Mouse (Mus musculus): ENCODE data around the gene Adamts16. TPM values are rescaled to one million over a fixed set of nuclear protein-coding genes. Genes with fewer than 3 reads are reported as not detected.

Gene Adamts16
- polyA plus RNA-seq, 1 experiment from 2014 or later: 2.3 TPM

- Histone ChIP-seq H3K9me3 (no peaks in the 10 kb centered on the region), H3K9ac (no peak overlapping the region), H3K27ac (no peak overlapping the region), H3K36me3 (no peaks in the 10 kb centered on the region), H3K4me2 (no peak overlapping the region), H3K27me3 (no peaks in the 10 kb centered on the region), H3K4me1 (replicated peaks) (no peaks in the 10 kb centered on the region; the same call in 1 of the 2 replicates), H3K4me3 (no peak overlapping the region)
- ATAC-seq (ENCODE audit: low FRiP score): no peak
- WGBS: 88% methylated on average over 11 of the region's 11 CpGs
Measured at GRCm38 (mm10) chr13:70866971-70867625, 25.5 kb upstream of the Adamts16 start.

- no peaks in the 10 kb centered on the region for H3K9me3 ChIP-seq
- ATAC-seq (ENCODE audit: low FRiP score): no peak
- H3K27me3 ChIP-seq: no peaks in the 10 kb centered on the region
- no peak overlapping the region for H3K4me2 ChIP-seq
- 79% methylated on average over 5 of the region's 5 CpGs for WGBS
- H3K4me1 ChIP-seq (replicated peaks): no peaks in the 10 kb centered on the region
- no peak overlapping the region for H3K27ac ChIP-seq
- no peak overlapping the region for H3K9ac ChIP-seq
- H3K36me3 ChIP-seq: no peaks in the 10 kb centered on the region
- H3K4me3 ChIP-seq: no peak overlapping the region
Measured at GRCm38 (mm10) chr13:70865867-70866266, 24.3 kb upstream of the Adamts16 start.

GRCm38 (mm10) chr13:70862162-70862908 is 20.7 kb upstream of the Adamts16 start:
- Histone ChIP-seq H3K36me3 (no peaks in the 10 kb centered on the region), H3K9me3 (no peaks in the 10 kb centered on the region), H3K4me3 (no peak overlapping the region), H3K27ac (no peak overlapping the region), H3K4me2 (no peak overlapping the region), H3K9ac (no peak overlapping the region), H3K27me3 (no peaks in the 10 kb centered on the region), H3K4me1 (replicated peaks) (no peaks in the 10 kb centered on the region)
- 48% methylated on average over 8 of the region's 8 CpGs for whole genome bisulfite sequencing
- no peak for ATAC-seq (ENCODE audit: low FRiP score)

DNA sequence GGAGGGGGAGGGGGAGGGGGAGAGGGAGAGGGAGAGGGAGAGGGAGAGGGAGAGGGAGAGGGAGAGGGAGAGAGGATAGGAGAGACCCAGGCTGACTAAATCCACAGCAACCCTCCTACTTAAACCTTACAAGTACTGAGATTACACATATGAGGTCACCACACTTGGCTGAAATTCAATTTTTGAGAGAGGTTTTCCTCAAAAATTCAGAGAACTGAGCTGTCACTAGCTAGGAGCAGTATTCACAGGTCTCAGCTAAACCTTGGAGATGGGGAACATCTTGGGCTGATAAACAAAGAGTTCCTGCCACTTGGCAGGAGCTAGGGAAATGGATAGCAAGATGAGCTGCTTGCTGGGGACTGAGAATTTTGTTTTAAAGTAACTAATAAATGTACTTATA is 12.0 kb upstream of the Adamts16 start:
- no peak overlapping the region for H3K9ac ChIP-seq
- no peaks in the 10 kb centered on the region for H3K9me3 ChIP-seq
- no peak overlapping the region for H3K4me2 ChIP-seq
- no peaks in the 10 kb centered on the region for H3K4me1 ChIP-seq (replicated peaks)
- no peaks in the 10 kb centered on the region for H3K27me3 ChIP-seq
- H3K27ac ChIP-seq: no peak overlapping the region
- ATAC-seq (ENCODE audit: low FRiP score): no peak
- no peaks in the 10 kb centered on the region for H3K36me3 ChIP-seq
- no peak overlapping the region for H3K4me3 ChIP-seq

GRCm38 (mm10) chr13:70846933-70847332 is 5.3 kb upstream of the Adamts16 start:
- H3K36me3 ChIP-seq: no peaks in the 10 kb centered on the region
- H3K27me3 ChIP-seq: peaks cover 14% of the 10 kb centered on the region
- H3K4me1 ChIP-seq (replicated peaks): peaks cover 5% of the 10 kb centered on the region
- no peak for ATAC-seq (ENCODE audit: low FRiP score)
- H3K9ac ChIP-seq: no peak overlapping the region
- WGBS: 66% methylated on average over 2 of the region's 2 CpGs
- H3K4me2 ChIP-seq: no peak overlapping the region
- H3K9me3 ChIP-seq: no peaks in the 10 kb centered on the region
- H3K27ac ChIP-seq: no peak overlapping the region
- no peak overlapping the region for H3K4me3 ChIP-seq

GRCm38 (mm10) chr13:70845526-70845925 is 3.9 kb upstream of the Adamts16 start:
- ATAC-seq (ENCODE audit: low FRiP score): no peak

GRCm38 (mm10) chr13:70842126-70842525 is 515 bp upstream of the Adamts16 start:
- Histone ChIP-seq H3K4me1 (replicated peaks) (peaks cover 21% of the 10 kb centered on the region), H3K9ac (0 out of 2 replicates have a peak overlapping the region, but pooled peaks have one; percentile 76), H3K27me3 (peaks cover 29% of the 10 kb centered on the region), H3K9me3 (no peaks in the 10 kb centered on the region), H3K27ac (no peak overlapping the region), H3K4me3 (0 out of 2 replicates have a peak overlapping the region, but pooled peaks have one; percentile 50), H3K4me2 (peak overlapping the region; percentile 82), H3K36me3 (no peaks in the 10 kb centered on the region)
- 21% methylated on average over 4 of the region's 4 CpGs for WGBS
- ATAC-seq (ENCODE audit: low FRiP score): peak; percentile 34; the same call in 1 of the 2 replicates

More at GRCm38 (mm10) chr13:70845526-70845925, 3.9 kb upstream of the Adamts16 start:
- Histone ChIP-seq H3K27ac (no peak overlapping the region), H3K4me1 (replicated peaks) (peaks cover 19% of the 10 kb centered on the region), H3K36me3 (no peaks in the 10 kb centered on the region), H3K9me3 (no peaks in the 10 kb centered on the region), H3K4me3 (no peak overlapping the region), H3K9ac (no peak overlapping the region), H3K27me3 (peaks cover 28% of the 10 kb centered on the region), H3K4me2 (no peak overlapping the region)
- WGBS: 80% methylated on average over 7 of the region's 7 CpGs

- Histone ChIP-seq H3K4me1 (replicated peaks) (peaks cover 21% of the 10 kb centered on the region), H3K27ac (no peak overlapping the region), H3K9ac (peak overlapping the region; percentile 76; the same call in 1 of the 2 replicates), H3K9me3 (no peaks in the 10 kb centered on the region), H3K4me2 (peak overlapping the region; percentile 82), H3K27me3 (peaks cover 27% of the 10 kb centered on the region), H3K36me3 (no peaks in the 10 kb centered on the region), H3K4me3 (peak overlapping the region; percentile 50; the same call in 1 of the 2 replicates)
- WGBS: 11% methylated on average over 6 of the region's 6 CpGs
- peak; percentile 78 for ATAC-seq (ENCODE audit: low FRiP score)
Measured at GRCm38 (mm10) chr13:70840161-70840560, 1.4 kb downstream of the Adamts16 start.

DNA sequence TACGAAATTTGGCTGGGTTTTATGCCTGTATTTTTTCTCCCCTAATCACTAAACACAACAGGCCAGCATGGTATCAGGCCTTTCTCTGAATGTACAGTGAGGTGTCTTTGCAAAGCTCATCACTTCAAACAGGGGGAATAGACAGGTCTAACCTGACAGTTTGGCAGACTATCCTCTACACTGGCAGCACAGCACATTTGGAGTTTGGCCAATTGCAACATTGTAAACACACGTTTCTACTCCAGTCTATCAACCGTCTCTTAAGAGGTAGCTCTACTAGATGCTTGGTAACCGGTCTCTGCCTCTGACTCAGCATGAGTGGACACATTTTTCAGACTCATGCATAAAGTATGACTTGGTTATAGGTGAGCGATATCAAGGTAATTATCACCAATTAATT is 4.0 kb downstream of the Adamts16 start:
- WGBS: 85% methylated on average over 5 of the region's 5 CpGs
- H3K4me2 ChIP-seq: no peak overlapping the region
- H3K36me3 ChIP-seq: no peaks in the 10 kb centered on the region
- peaks cover 22% of the 10 kb centered on the region for H3K27me3 ChIP-seq
- no peak overlapping the region for H3K27ac ChIP-seq
- no peak for ATAC-seq (ENCODE audit: low FRiP score)
- no peak overlapping the region for H3K9ac ChIP-seq
- H3K9me3 ChIP-seq: no peaks in the 10 kb centered on the region
- H3K4me1 ChIP-seq (replicated peaks): peaks cover 21% of the 10 kb centered on the region
- H3K4me3 ChIP-seq: no peak overlapping the region

DNA sequence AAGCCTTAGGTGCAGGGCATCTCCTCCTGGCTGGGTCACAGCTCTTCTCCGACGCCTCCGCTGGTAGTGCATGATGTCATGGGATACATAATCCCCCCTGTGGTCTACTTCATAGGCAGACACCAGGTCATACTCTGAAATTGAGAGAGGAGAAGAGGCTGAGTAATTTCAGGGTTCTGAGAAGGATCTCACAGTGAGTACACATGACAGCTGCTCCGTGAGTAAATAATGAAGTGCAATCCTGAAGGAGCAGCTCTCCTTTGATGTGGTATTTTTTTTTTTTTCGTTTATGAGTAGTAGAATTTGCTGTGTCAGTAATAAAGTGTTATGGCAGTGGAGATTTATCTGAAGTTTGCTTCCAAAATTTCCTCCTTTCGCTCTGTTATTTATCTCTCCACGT is 5.4 kb downstream of the Adamts16 start:
- Histone ChIP-seq H3K9me3 (no peaks in the 10 kb centered on the region), H3K36me3 (no peaks in the 10 kb centered on the region), H3K4me1 (replicated peaks) (peaks cover 9% of the 10 kb centered on the region), H3K27me3 (peaks cover 8% of the 10 kb centered on the region), H3K27ac (no peak overlapping the region), H3K9ac (no peak overlapping the region), H3K4me2 (no peak overlapping the region), H3K4me3 (no peak overlapping the region)
- WGBS: 82% methylated on average over 7 of the region's 7 CpGs
- ATAC-seq (ENCODE audit: low FRiP score): no peak

- 88% methylated on average over 6 of the region's 6 CpGs for WGBS
- no peak for ATAC-seq (ENCODE audit: low FRiP score)
Measured at GRCm38 (mm10) chr13:70832593-70833138, 8.9 kb downstream of the Adamts16 start.

GRCm38 (mm10) chr13:70831041-70831440 is 10.6 kb downstream of the Adamts16 start:
- ATAC-seq (ENCODE audit: low FRiP score): no peak
- no peak overlapping the region for H3K27ac ChIP-seq
- H3K9me3 ChIP-seq: no peaks in the 10 kb centered on the region
- no peaks in the 10 kb centered on the region for H3K27me3 ChIP-seq
- H3K9ac ChIP-seq: no peak overlapping the region
- H3K4me1 ChIP-seq (replicated peaks): no peaks in the 10 kb centered on the region
- no peak overlapping the region for H3K4me2 ChIP-seq
- no peaks in the 10 kb centered on the region for H3K36me3 ChIP-seq
- no peak overlapping the region for H3K4me3 ChIP-seq
- WGBS: 76% methylated on average over 4 of the region's 4 CpGs

More at GRCm38 (mm10) chr13:70832593-70833138, 8.9 kb downstream of the Adamts16 start:
- H3K9ac ChIP-seq: no peak overlapping the region
- H3K4me1 ChIP-seq (replicated peaks): no peaks in the 10 kb centered on the region
- H3K4me3 ChIP-seq: no peak overlapping the region
- H3K27ac ChIP-seq: no peak overlapping the region
- no peaks in the 10 kb centered on the region for H3K9me3 ChIP-seq
- no peaks in the 10 kb centered on the region for H3K36me3 ChIP-seq
- H3K27me3 ChIP-seq: no peaks in the 10 kb centered on the region
- no peak overlapping the region for H3K4me2 ChIP-seq
